Mouse (Mus musculus) forebrain, embryonic 15.5 days (tissue): ENCODE measurements around the gene Ucp3. TPM values are rescaled to one million over a fixed set of nuclear protein-coding genes. Genes with fewer than 3 reads are reported as not detected.

Experiments
- ATAC-seq: fragments of 200-750 bp; cut with Nextera tagmentation; replicated peaks from 2 replicates; pipeline ENCODE4 v1.8.0; 2017; ENCODE audit warnings: mild to moderate bottlenecking, moderate TSS enrichment, moderate library complexity
- H3K27ac ChIP-seq: fragments of 300-500 bp; sonication (generic); replicated peaks from 2 replicates; pipeline ENCODE4 v1.5.1; 2015; ENCODE audit warnings: mild to moderate bottlenecking, inconsistent platforms
- H3K27me3 ChIP-seq: fragments of 300-500 bp; sonication (generic); 2 replicates; pipeline ENCODE4 v1.6.1; 2015; ENCODE audit warnings: inconsistent platforms
- H3K36me3 ChIP-seq: fragments of 300-500 bp; sonication (generic); 2 replicates; pipeline ENCODE4 v1.6.1; 2015; ENCODE audit warnings: mild to moderate bottlenecking, inconsistent platforms
- H3K4me1 ChIP-seq: fragments of 300-500 bp; sonication (generic); 2 replicates; pipeline ENCODE4 v1.6.1; 2015; ENCODE audit warnings: inconsistent platforms
- H3K4me2 ChIP-seq: fragments of 300-500 bp; sonication (generic); replicated peaks from 2 replicates; pipeline ENCODE4 v1.6.1; 2015; ENCODE audit warnings: mild to moderate bottlenecking, inconsistent platforms
- H3K4me3 ChIP-seq: fragments of 300-500 bp; sonication (generic); 2 replicates; pipeline ENCODE4 v1.5.1; 2015; ENCODE audit warnings: mild to moderate bottlenecking, inconsistent platforms
- H3K9ac ChIP-seq: fragments of 300-500 bp; sonication (generic); replicated peaks from 2 replicates; pipeline ENCODE4 v1.6.1; 2015; ENCODE audit warnings: mild to moderate bottlenecking, inconsistent platforms
- H3K9me3 ChIP-seq: fragments of 300-500 bp; sonication (generic); 2 replicates; pipeline ENCODE4 v1.6.1; 2016; ENCODE audit warnings: inconsistent platforms
- WGBS: fragments of 180-500 bp; shearing (Covaris S2); methylation state at CpG from one replicate; pipeline ENCODE4 v1.1.7; 2015; ENCODE audit warnings: mixed read lengths; 5-methylcytosine and 5-hydroxymethylcytosine counted together
- polyA plus RNA-seq: library from polyadenylated mRNA; unstranded; fragments of >200 nt; fragmentation: Nextera tagmentation; extraction: Ambion mirVana; gene quantifications from 2 replicates; pipeline ENCODE4 v1.2.1, GENCODE M21; 2015

Gene Ucp3
- polyA plus RNA-seq, 1 experiment from 2014 or later, result not detected

GRCm38 (mm10) chr7:100495042-100495441 lies 22.3 kb downstream of the Ucp3 start:
- Histone ChIP-seq H3K27me3 (peaks cover 5% of the 10 kb centered on the region; the same call in 1 of the 2 replicates), H3K4me1 (peaks cover 27% of the 10 kb centered on the region), H3K27ac (peak overlapping the region; percentile 51), H3K9me3 (no peaks in the 10 kb centered on the region), H3K4me3 (no peak overlapping the region), H3K9ac (no peak overlapping the region), H3K4me2 (no peak overlapping the region), H3K36me3 (no peaks in the 10 kb centered on the region)
- no peak; the same call in 1 of the 2 replicates for ATAC-seq
- 43% methylated on average over 8 of the region's 8 CpGs for WGBS

GRCm38 (mm10) chr7:100495581-100496251 lies 22.9 kb downstream of the Ucp3 start:
- H3K4me2 ChIP-seq, result peak overlapping the region; percentile 22
- H3K4me1 ChIP-seq, result peaks cover 27% of the 10 kb centered on the region
- H3K9me3 ChIP-seq, result no peaks in the 10 kb centered on the region
- 27% methylated on average over 11 of the region's 11 CpGs for WGBS
- peaks cover 5% of the 10 kb centered on the region; the same call in 1 of the 2 replicates for H3K27me3 ChIP-seq
- ATAC-seq, result peak; percentile 76
- H3K27ac ChIP-seq, result peak overlapping the region; percentile 51
- no peaks in the 10 kb centered on the region for H3K36me3 ChIP-seq
- H3K4me3 ChIP-seq, result no peak overlapping the region
- no peak overlapping the region for H3K9ac ChIP-seq

GRCm38 (mm10) chr7:100496371-100496770 lies 23.6 kb downstream of the Ucp3 start:
- Histone ChIP-seq H3K36me3 (no peaks in the 10 kb centered on the region), H3K27ac (no peak overlapping the region; the same call in 1 of the 2 replicates), H3K9me3 (no peaks in the 10 kb centered on the region), H3K4me1 (peaks cover 27% of the 10 kb centered on the region), H3K4me3 (no peak overlapping the region), H3K9ac (no peak overlapping the region), H3K4me2 (no peak overlapping the region), H3K27me3 (peaks cover 5% of the 10 kb centered on the region; the same call in 1 of the 2 replicates)
- WGBS, result 84% methylated on average over 6 of the region's 6 CpGs
- ATAC-seq, result no peak

- Histone ChIP-seq H3K36me3 (no peaks in the 10 kb centered on the region), H3K9ac (no peak overlapping the region), H3K4me3 (no peak overlapping the region), H3K27me3 (peaks cover 5% of the 10 kb centered on the region; the same call in 1 of the 2 replicates), H3K27ac (no peak overlapping the region), H3K4me1 (peaks cover 27% of the 10 kb centered on the region), H3K4me2 (no peak overlapping the region), H3K9me3 (no peaks in the 10 kb centered on the region)
- ATAC-seq, result no peak
- 97% methylated on average over 9 of the region's 9 CpGs for WGBS
These were observed 24.0 kb downstream of the Ucp3 start for GRCm38 (mm10) chr7:100496791-100497190.

- ATAC-seq, result no peak
- no peak overlapping the region for H3K4me3 ChIP-seq
- WGBS, result 81% methylated on average over 4 of the region's 4 CpGs
- H3K9ac ChIP-seq, result no peak overlapping the region
- H3K36me3 ChIP-seq, result no peaks in the 10 kb centered on the region
- H3K4me1 ChIP-seq, result peaks cover 27% of the 10 kb centered on the region
- H3K27ac ChIP-seq, result no peak overlapping the region
- H3K9me3 ChIP-seq, result no peaks in the 10 kb centered on the region
- H3K4me2 ChIP-seq, result no peak overlapping the region
- H3K27me3 ChIP-seq, result peaks cover 5% of the 10 kb centered on the region; the same call in 1 of the 2 replicates
These were observed 24.6 kb downstream of the Ucp3 start for GRCm38 (mm10) chr7:100497402-100497801.

GRCm38 (mm10) chr7:100497982-100498381 lies 25.2 kb downstream of the Ucp3 start:
- 91% methylated on average over 13 of the region's 13 CpGs for WGBS
- Histone ChIP-seq H3K27me3 (peaks cover 1% of the 10 kb centered on the region; the same call in 1 of the 2 replicates), H3K9ac (no peak overlapping the region), H3K4me2 (no peak overlapping the region), H3K4me1 (peaks cover 22% of the 10 kb centered on the region), H3K4me3 (no peak overlapping the region), H3K27ac (no peak overlapping the region), H3K36me3 (no peaks in the 10 kb centered on the region), H3K9me3 (no peaks in the 10 kb centered on the region)
- ATAC-seq, result no peak

- Histone ChIP-seq H3K27ac (no peak overlapping the region), H3K27me3 (no peaks in the 10 kb centered on the region), H3K36me3 (no peaks in the 10 kb centered on the region), H3K9ac (no peak overlapping the region), H3K4me1 (peaks cover 12% of the 10 kb centered on the region), H3K9me3 (no peaks in the 10 kb centered on the region), H3K4me3 (no peak overlapping the region), H3K4me2 (no peak overlapping the region)
- ATAC-seq, result no peak
These were observed 26.7 kb downstream of the Ucp3 start for GRCm38 (mm10) chr7:100499465-100499864.

GRCm38 (mm10) chr7:100500276-100500977 lies 27.6 kb downstream of the Ucp3 start:
- no peak for ATAC-seq
- Histone ChIP-seq H3K4me2 (no peak overlapping the region), H3K4me3 (no peak overlapping the region), H3K27me3 (no peaks in the 10 kb centered on the region), H3K9ac (no peak overlapping the region), H3K9me3 (no peaks in the 10 kb centered on the region), H3K4me1 (peaks cover 9% of the 10 kb centered on the region), H3K36me3 (no peaks in the 10 kb centered on the region), H3K27ac (no peak overlapping the region)
- 76% methylated on average over 16 of the region's 16 CpGs for WGBS

- H3K27me3 ChIP-seq, result no peaks in the 10 kb centered on the region
- no peak overlapping the region for H3K4me3 ChIP-seq
- H3K4me2 ChIP-seq, result no peak overlapping the region
- ATAC-seq, result no peak
- peaks cover 1% of the 10 kb centered on the region; the same call in 1 of the 2 replicates for H3K4me1 ChIP-seq
- no peak overlapping the region for H3K9ac ChIP-seq
- WGBS, result 71% methylated on average over 6 of the region's 6 CpGs
- H3K9me3 ChIP-seq, result no peaks in the 10 kb centered on the region
- no peaks in the 10 kb centered on the region for H3K36me3 ChIP-seq
- H3K27ac ChIP-seq, result no peak overlapping the region
These were observed 28.4 kb downstream of the Ucp3 start for GRCm38 (mm10) chr7:100501027-100501843.

- Histone ChIP-seq H3K4me3 (no peak overlapping the region), H3K4me1 (no peaks in the 10 kb centered on the region), H3K27me3 (no peaks in the 10 kb centered on the region), H3K36me3 (no peaks in the 10 kb centered on the region), H3K9ac (no peak overlapping the region), H3K9me3 (no peaks in the 10 kb centered on the region), H3K27ac (no peak overlapping the region), H3K4me2 (no peak overlapping the region)
- ATAC-seq, result no peak
- WGBS, result 64% methylated on average over 2 of the region's 2 CpGs
These were observed 29.1 kb downstream of the Ucp3 start for GRCm38 (mm10) chr7:100501844-100502373.

GRCm38 (mm10) chr7:100502374-100502922 lies 29.7 kb downstream of the Ucp3 start:
- ATAC-seq, result no peak
- Histone ChIP-seq H3K9me3 (no peaks in the 10 kb centered on the region), H3K4me1 (no peaks in the 10 kb centered on the region), H3K4me2 (no peak overlapping the region), H3K4me3 (no peak overlapping the region), H3K9ac (no peak overlapping the region), H3K36me3 (no peaks in the 10 kb centered on the region), H3K27me3 (no peaks in the 10 kb centered on the region), H3K27ac (no peak overlapping the region)
- WGBS, result 82% methylated on average over 7 of the region's 7 CpGs
